Mouse (Mus musculus) olfactory bulb, adult 2 months (tissue): ENCODE data around the gene Gm10300.

Experiments
- CTCF ChIP-seq: fragments of 200-500 bp; IDR thresholded peaks from 2 replicates; pipeline ENCODE4 v1.5.1; 2012; ENCODE audit warnings: low read depth, mild to moderate bottlenecking, low read length, moderate library complexity; ENCODE audit not compliant: insufficient read depth
- POLR2A ChIP-seq: fragments of 200-500 bp; IDR thresholded peaks from 2 replicates; pipeline ENCODE4 v1.6.1; 2012; ENCODE audit warnings: mild to moderate bottlenecking, low read depth, low read length, moderate library complexity; ENCODE audit not compliant: insufficient read depth

DNA sequence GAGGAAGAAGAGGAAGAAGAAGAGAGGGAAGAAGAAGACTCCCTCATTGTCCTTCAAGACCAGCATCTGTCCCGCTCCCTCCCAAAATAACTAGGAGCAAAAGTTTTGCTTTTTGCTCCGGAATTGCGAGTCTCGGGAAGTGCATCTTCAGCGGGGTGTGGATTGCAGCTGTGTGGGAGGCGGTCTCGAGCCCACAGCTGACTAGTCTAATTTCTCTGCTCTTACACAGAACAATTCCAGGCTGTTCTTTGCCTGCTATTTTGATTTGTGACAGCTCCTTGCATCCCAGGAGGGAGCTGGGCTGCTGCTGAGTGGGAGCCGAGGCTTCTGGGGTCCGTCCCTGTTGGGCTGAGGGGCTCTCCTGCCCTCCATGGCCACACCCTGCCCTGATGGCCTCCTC, 45.1 kb downstream of the Gm10300 start:
- no peak for TF ChIP-seq CTCF
- no peak for TF ChIP-seq POLR2A
